Mouse (Mus musculus) cerebellum, adult 2 months (tissue): Measurements from ENCODE around the gene Cln3.

ENCODE experiments used
- CTCF ChIP-seq: fragments of 200-500 bp; IDR thresholded peaks from 2 replicates; pipeline ENCODE4 v1.5.1; 2011; ENCODE audit warnings: low read depth, mild to moderate bottlenecking, control low read depth, low read length, moderate library complexity, borderline replicate concordance; ENCODE audit not compliant: insufficient read depth
- POLR2A ChIP-seq: fragments of 200-500 bp; IDR thresholded peaks from 2 replicates; pipeline ENCODE4 v1.6.1; 2011; ENCODE audit warnings: low read length, control low read depth, borderline replicate concordance; ENCODE audit not compliant: insufficient read depth

DNA sequence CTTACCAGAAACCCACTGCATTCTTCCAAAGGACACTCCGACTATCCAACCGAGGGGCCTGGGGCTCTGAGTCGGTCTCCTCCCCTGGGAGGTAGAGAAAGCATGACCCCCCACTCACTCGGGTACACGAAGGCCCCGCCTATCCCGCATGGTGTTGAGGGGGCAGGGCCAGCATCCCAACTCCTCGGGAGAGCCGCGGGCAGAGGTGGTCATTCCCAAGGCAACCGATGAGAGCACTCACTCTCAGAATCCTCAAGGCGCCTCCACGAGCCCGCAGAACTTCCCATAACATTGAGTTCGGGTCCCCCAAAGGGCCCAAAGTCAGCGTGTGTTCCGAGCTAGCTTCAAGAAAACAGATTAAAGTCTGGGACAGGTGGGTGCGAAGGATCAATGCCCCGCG, 2.9 kb downstream of the Cln3 start:
- TF ChIP-seq CTCF: no peak
- TF ChIP-seq POLR2A: no peak
